ENCODE assay signal across 8 mouse cellular contexts in genomic region chr9:117252411-117252861, GRCm38 (mm10).
DNase-seq lines count a peak whose midpoint lies in the region; ATAC-seq and TF ChIP-seq lines count a peak whose summit lies in the region.

No protein-coding gene starts in this region.

- TF ChIP-seq CTCF in spleen, adult 2 months (IDR thresholded peaks at IDR 0.05; ENCODE audit: extremely low read depth, insufficient read depth, insufficient read length, insufficient replicate concordance): no peak

- no peak for DNase-seq in spleen, adult 2 months (ENCODE audit: low read depth in 1 of 2, low spot score in 2 of 2)
- DNase-seq in spleen, adult 12 weeks (ENCODE audit: low spot score): no peak
- peak; percentile 58 to 76 for DNase-seq in kidney, postnatal 25 days
- peak; percentile 72 for DNase-seq in lung, postnatal 14 days
- DNase-seq in right cerebral cortex, postnatal 25 days: peak; percentile 28
- DNase-seq in thymus, postnatal 36 days: no peak

- H3K27me3 ChIP-seq in spleen, adult 2 months (ENCODE audit: control insufficient read depth, insufficient read depth, low read length): no peaks in the 10 kb centered on the region; the same call in 1 of the 2 replicates
- peaks cover 20% of the 10 kb centered on the region for H3K27me3 ChIP-seq in forebrain, embryonic 13.5 days
- no peaks in the 10 kb centered on the region for H3K27me3 ChIP-seq in heart, embryonic 16.5 days (ENCODE audit: control insufficient read depth, insufficient read depth, low read length)

- ATAC-seq in forebrain, embryonic 13.5 days: peak; percentile 79
- peak; percentile 87 for ATAC-seq in heart, embryonic 16.5 days (replicated peaks; ENCODE audit: extremely low read depth, insufficient read depth, low FRiP score)

- no peak for TF ChIP-seq POLR2A in spleen, adult 2 months (IDR thresholded peaks at IDR 0.05; ENCODE audit: low read depth, low read length)

- H3K4me3 ChIP-seq in spleen, adult 2 months (ENCODE audit: extremely low read depth, insufficient read depth, insufficient read length): peak overlapping the region; percentile 2; the same call in 1 of the 2 replicates
- peak overlapping the region; percentile 43 for H3K4me3 ChIP-seq in forebrain, embryonic 13.5 days
- peak overlapping the region; percentile 83 for H3K4me3 ChIP-seq in heart, embryonic 16.5 days (ENCODE audit: low read length)

- no peak overlapping the region for H3K27ac ChIP-seq in spleen, adult 2 months (ENCODE audit: insufficient read depth, low read length)
- H3K27ac ChIP-seq in forebrain, embryonic 13.5 days: no peak overlapping the region
- H3K27ac ChIP-seq in heart, embryonic 16.5 days (ENCODE audit: low read length): peak overlapping the region; percentile 89

- no peaks in the 10 kb centered on the region; the same call in 1 of the 2 replicates for H3K4me1 ChIP-seq in spleen, adult 2 months (ENCODE audit: control insufficient read depth, insufficient read depth, insufficient read length)
- peaks cover 27% of the 10 kb centered on the region for H3K4me1 ChIP-seq in forebrain, embryonic 13.5 days
- H3K4me1 ChIP-seq in heart, embryonic 16.5 days (ENCODE audit: control insufficient read depth, insufficient read depth, low read length): peaks cover 10% of the 10 kb centered on the region

- no peaks in the 10 kb centered on the region for H3K9me3 ChIP-seq in forebrain, embryonic 13.5 days (replicated peaks)
- H3K9me3 ChIP-seq in heart, embryonic 16.5 days (replicated peaks; ENCODE audit: control insufficient read depth, low read length): no peaks in the 10 kb centered on the region

- no peaks in the 10 kb centered on the region for H3K36me3 ChIP-seq in spleen, adult 2 months (ENCODE audit: control insufficient read depth, insufficient read depth, low read length)
- H3K36me3 ChIP-seq in forebrain, embryonic 13.5 days (ENCODE audit: poor library complexity, severe bottlenecking): no peaks in the 10 kb centered on the region
- H3K36me3 ChIP-seq in heart, embryonic 16.5 days (ENCODE audit: control insufficient read depth, insufficient read depth): no peaks in the 10 kb centered on the region

- H3K4me2 ChIP-seq in forebrain, embryonic 13.5 days: peak overlapping the region; percentile 74
- H3K4me2 ChIP-seq in heart, embryonic 16.5 days (ENCODE audit: low read depth, low read length): peak overlapping the region; percentile 65

- WGBS in spleen, adult 2 months: 3% methylated on average over 10 of the region's 10 CpGs
- WGBS in forebrain, embryonic 13.5 days: 2% methylated on average over 10 of the region's 10 CpGs
- 1% methylated on average over 10 of the region's 10 CpGs for WGBS in heart, embryonic 16.5 days

- peak overlapping the region; percentile 27 for H3K9ac ChIP-seq in forebrain, embryonic 13.5 days
- peak overlapping the region; percentile 90 for H3K9ac ChIP-seq in heart, embryonic 16.5 days (ENCODE audit: low read length)

Comparison
In these comparisons a context has a peak if more than half of its experiments do, and no peak if none do; other contexts are left out.
1. DNase-seq: peak in kidney, postnatal 25 days (2 of 2), lung, postnatal 14 days (single experiment) and right cerebral cortex, postnatal 25 days (single experiment); none in spleen, adult 2 months (0 of 2), spleen, adult 12 weeks (single experiment) and thymus, postnatal 36 days (0 of 2).
2. H3K4me3 ChIP-seq: peak in every context shown above with its lines; median percentile 83 in heart, embryonic 16.5 days; 43 in forebrain, embryonic 13.5 days; 2 in spleen, adult 2 months.